Mouse (Mus musculus) CD4-positive helper T cell, adult 2 months (primary cell): Measurements from ENCODE around the gene Crtc3.

ENCODE experiments used
- DNase-seq: peaks from one replicate; pipeline ENCODE4 v3.0.0-alpha.2; 2012; ENCODE audit warnings: low read depth, missing footprints, low spot score

Crtc3 gene

GRCm38 (mm10) chr7:80557161-80557560, 131.5 kb downstream of the Crtc3 start:
- DNase-seq: no peak

- DNase-seq: no peak
These were observed 132.5 kb downstream of the Crtc3 start for GRCm38 (mm10) chr7:80556166-80556565.

- DNase-seq: peak; percentile 43
These were observed 133.5 kb downstream of the Crtc3 start for GRCm38 (mm10) chr7:80555146-80555545.

- peak; percentile 75 for DNase-seq
These were observed 134.3 kb downstream of the Crtc3 start for GRCm38 (mm10) chr7:80554180-80555021.

GRCm38 (mm10) chr7:80548513-80549260, 140.0 kb downstream of the Crtc3 start:
- DNase-seq: no peak

GRCm38 (mm10) chr7:80542139-80542831, 146.4 kb downstream of the Crtc3 start:
- DNase-seq: no peak

- no peak for DNase-seq
These were observed 149.1 kb downstream of the Crtc3 start for GRCm38 (mm10) chr7:80539581-80539980.
